Mouse (Mus musculus): ENCODE measurements around the gene Mrpl58. TPM values are rescaled to one million over a fixed set of nuclear protein-coding genes. Genes with fewer than 3 reads are reported as not detected.
A peak's percentile ranks its signal among the peaks of the same experiment; 100 is the strongest.
"Not testable (repeated sequence)": the region's sequence is repeated elsewhere in the genome, so short reads cannot be mapped to it uniquely, and the experiment has no call there.

Gene Mrpl58
- polyA plus RNA-seq, 1 experiment from 2014 or later = 194 TPM

DNA sequence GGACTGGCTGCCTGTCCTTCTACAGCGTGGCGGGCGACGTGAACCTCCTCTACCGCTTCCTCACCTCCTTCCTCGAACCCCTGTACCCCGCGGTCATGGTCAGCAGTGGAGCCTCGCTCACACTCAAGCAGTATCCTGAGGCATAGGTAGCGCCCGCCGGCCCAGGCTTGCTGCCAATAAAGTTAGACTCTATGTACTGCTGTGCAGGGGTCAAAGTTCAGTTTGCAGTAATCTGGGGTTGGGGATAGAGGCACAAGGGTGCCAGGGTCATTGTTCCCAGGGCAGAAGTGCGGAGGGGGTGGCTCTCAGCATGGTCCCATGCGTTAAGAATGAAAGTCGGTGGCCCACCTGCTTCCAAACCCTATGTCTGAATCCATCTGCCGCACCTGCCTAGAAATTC lies 44.5 kb downstream of the Mrpl58 start:
- Histone ChIP-seq H3K27me3 (replicated peaks; ENCODE audit: control insufficient read depth, insufficient read depth, low read length) (no peaks in the 10 kb centered on the region), H3K4me3 (ENCODE audit: low read length) (peak overlapping the region; percentile 21), H3K27ac (ENCODE audit: low read length) (peak overlapping the region; percentile 92), H3K4me1 (ENCODE audit: control insufficient read depth, insufficient read depth, low read length) (peaks cover 42% of the 10 kb centered on the region), H3K36me3 (ENCODE audit: control insufficient read depth, insufficient read depth, low read length) (no peaks in the 10 kb centered on the region), H3K9me3 (ENCODE audit: control insufficient read depth, low read length) (no peaks in the 10 kb centered on the region), H3K4me2 (ENCODE audit: low read depth, low read length) (peak overlapping the region; percentile 32), H3K9ac (ENCODE audit: low read depth, low read length) (peak overlapping the region; percentile 50)
- peak; percentile 65 for ATAC-seq
- 73% methylated on average over 16 of the region's 16 CpGs for WGBS

DNA sequence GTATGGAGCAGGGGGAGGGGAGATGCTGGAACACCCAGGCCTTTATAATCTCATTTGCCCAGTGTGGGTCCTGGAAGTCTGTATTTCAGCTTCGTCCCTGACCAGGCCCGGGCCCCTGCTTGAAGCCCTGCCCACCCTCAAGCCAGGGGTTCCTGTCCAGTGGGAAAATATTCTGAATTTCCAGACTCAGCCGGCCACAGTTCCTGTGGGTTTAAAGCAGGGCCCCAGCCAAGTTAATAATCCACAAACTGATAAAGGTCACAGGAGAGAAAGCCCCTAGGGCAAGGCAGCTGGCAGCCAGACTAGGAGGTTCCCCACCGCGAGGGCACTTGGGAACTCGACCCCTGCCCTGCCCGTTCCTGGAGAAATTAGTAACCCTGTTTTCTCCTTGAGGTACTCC lies 45.4 kb downstream of the Mrpl58 start:
- WGBS = 38% methylated on average over 7 of the region's 7 CpGs
- H3K36me3 ChIP-seq (ENCODE audit: control insufficient read depth, insufficient read depth, low read length) = no peaks in the 10 kb centered on the region
- peak overlapping the region; percentile 35; the same call in 1 of the 2 replicates for H3K9ac ChIP-seq (ENCODE audit: low read depth, low read length)
- H3K4me1 ChIP-seq (ENCODE audit: control insufficient read depth, insufficient read depth, low read length) = peaks cover 42% of the 10 kb centered on the region
- H3K9me3 ChIP-seq (ENCODE audit: control insufficient read depth, low read length) = no peaks in the 10 kb centered on the region
- no peak overlapping the region for H3K4me3 ChIP-seq (ENCODE audit: low read length)
- H3K27ac ChIP-seq (ENCODE audit: low read length) = peak overlapping the region; percentile 92
- H3K4me2 ChIP-seq (ENCODE audit: low read depth, low read length) = peak overlapping the region; percentile 39
- ATAC-seq = peak; percentile 61
- no peaks in the 10 kb centered on the region for H3K27me3 ChIP-seq (replicated peaks; ENCODE audit: control insufficient read depth, insufficient read depth, low read length)

DNA sequence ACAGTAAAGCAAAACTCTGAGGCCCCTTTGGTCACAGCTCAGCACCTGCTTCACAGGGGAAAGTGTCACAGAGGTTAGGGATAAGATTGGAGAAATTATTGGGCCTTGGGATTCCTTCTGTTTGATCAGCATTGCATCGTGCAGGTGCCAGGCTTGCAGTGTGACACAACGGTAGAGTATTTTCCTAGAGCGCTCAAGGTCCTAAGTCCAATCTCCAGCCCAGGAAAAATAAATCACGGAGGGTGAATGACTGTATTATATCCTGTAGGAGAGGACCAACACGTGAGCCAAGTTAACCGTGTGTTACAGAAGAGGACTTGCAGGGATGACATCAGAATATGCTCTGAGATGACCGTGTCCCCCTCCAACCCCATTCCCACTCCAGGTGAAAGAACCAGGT lies 46.6 kb downstream of the Mrpl58 start:
- WGBS = 49% methylated on average over 7 of the region's 7 CpGs
- Histone ChIP-seq H3K4me1 (ENCODE audit: control insufficient read depth, insufficient read depth, low read length) (peaks cover 42% of the 10 kb centered on the region), H3K9ac (ENCODE audit: low read depth, low read length) (peak overlapping the region; percentile 19; the same call in 1 of the 2 replicates), H3K36me3 (ENCODE audit: control insufficient read depth, insufficient read depth, low read length) (no peaks in the 10 kb centered on the region), H3K27ac (ENCODE audit: low read length) (peak overlapping the region; percentile 92), H3K27me3 (replicated peaks; ENCODE audit: control insufficient read depth, insufficient read depth, low read length) (no peaks in the 10 kb centered on the region), H3K4me2 (ENCODE audit: low read depth, low read length) (peak overlapping the region; percentile 39), H3K4me3 (ENCODE audit: low read length) (no peak overlapping the region), H3K9me3 (ENCODE audit: control insufficient read depth, low read length) (no peaks in the 10 kb centered on the region)
- peak; percentile 75 for ATAC-seq

DNA sequence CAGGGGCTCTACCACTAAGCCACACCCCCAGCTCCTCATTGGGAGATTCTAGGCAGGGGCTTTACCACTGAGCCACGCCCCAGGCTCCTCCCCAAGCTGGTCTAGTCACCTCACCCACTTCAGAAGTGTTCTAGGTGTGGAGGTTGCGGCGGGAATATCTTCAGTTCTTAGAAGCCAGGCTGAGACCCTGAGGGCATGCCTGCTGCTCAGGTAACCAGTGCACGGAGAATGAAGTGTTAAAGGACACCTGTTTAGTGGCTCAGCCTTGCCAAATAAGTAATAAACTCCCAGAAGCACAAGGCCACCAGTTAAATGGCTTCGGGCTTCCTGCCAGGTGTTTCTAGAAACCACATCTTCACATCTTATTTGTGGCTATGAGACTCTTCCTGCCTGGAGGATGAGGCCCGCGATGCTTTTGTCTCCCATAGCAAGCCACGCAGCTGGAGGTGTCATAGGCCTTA lies 48.3 kb downstream of the Mrpl58 start:
- Histone ChIP-seq H3K36me3 (ENCODE audit: control insufficient read depth, insufficient read depth, low read length) (no peaks in the 10 kb centered on the region), H3K9me3 (ENCODE audit: control insufficient read depth, low read length) (no peaks in the 10 kb centered on the region), H3K4me1 (ENCODE audit: control insufficient read depth, insufficient read depth, low read length) (peaks cover 39% of the 10 kb centered on the region), H3K27ac (ENCODE audit: low read length) (no peak overlapping the region), H3K4me2 (ENCODE audit: low read depth, low read length) (no peak overlapping the region), H3K4me3 (ENCODE audit: low read length) (no peak overlapping the region), H3K9ac (ENCODE audit: low read depth, low read length) (no peak overlapping the region), H3K27me3 (replicated peaks; ENCODE audit: control insufficient read depth, insufficient read depth, low read length) (no peaks in the 10 kb centered on the region)
- ATAC-seq = no peak
- WGBS = 79% methylated on average over 8 of the region's 8 CpGs

DNA sequence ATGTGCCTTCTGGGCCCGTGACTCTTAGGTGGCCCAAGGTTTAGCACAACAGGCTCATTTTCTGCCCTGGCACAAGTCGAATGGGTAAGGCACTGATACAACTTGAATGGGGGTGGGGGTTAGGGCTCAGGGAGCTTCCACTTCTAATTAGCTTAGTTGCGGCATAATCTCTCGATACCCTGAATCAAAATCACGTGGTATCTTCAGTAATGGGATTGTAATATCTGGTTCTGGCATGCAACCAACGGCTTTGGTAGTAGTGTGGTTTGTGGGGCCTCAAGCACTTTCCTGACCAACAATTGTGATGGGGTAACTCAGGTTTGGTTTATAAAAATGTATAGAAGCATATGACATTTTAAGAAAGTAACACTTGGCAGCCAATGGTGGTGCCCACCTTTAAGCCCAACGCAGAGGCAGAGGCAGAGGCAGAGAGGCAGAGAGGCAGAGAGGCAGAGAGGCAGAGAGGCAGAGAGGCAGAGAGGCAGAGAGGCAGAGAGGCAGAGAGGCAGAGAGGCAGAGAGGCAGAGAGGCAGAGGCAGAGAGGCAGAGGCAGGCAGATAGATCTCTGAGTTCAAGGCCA lies 48.8 kb downstream of the Mrpl58 start:
- WGBS = 83% methylated on average over 7 of the region's 7 CpGs

DNA sequence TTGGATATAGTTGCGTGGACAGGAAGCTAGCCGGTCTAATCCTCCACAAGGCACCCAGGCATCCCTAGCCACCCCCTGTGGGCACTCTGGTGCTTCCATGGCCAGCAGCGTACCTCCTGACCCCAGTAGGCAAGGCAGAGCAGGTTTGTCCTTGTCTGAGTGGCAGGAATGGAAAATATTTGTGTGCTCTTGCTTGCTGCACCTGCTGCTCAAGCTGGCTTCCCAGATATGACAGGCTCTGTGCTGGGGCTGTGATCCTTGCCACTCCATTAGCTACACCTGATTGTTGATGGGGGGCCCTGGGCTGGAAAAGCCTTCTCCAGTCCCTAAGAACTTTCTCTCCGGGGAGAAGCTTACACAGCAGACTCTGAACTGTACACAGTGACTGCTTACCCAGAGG lies 49.8 kb downstream of the Mrpl58 start:
- WGBS = 63% methylated on average over 4 of the region's 4 CpGs
- no peak overlapping the region for H3K4me2 ChIP-seq (ENCODE audit: low read depth, low read length)
- no peaks in the 10 kb centered on the region for H3K27me3 ChIP-seq (replicated peaks; ENCODE audit: control insufficient read depth, insufficient read depth, low read length)
- no peak overlapping the region; the same call in 1 of the 2 replicates for H3K27ac ChIP-seq (ENCODE audit: low read length)
- H3K4me3 ChIP-seq (ENCODE audit: low read length) = no peak overlapping the region
- H3K9me3 ChIP-seq (ENCODE audit: control insufficient read depth, low read length) = no peaks in the 10 kb centered on the region
- no peaks in the 10 kb centered on the region for H3K36me3 ChIP-seq (ENCODE audit: control insufficient read depth, insufficient read depth, low read length)
- ATAC-seq = no peak
- H3K9ac ChIP-seq (ENCODE audit: low read depth, low read length) = no peak overlapping the region
- H3K4me1 ChIP-seq (ENCODE audit: control insufficient read depth, insufficient read depth, low read length) = peaks cover 34% of the 10 kb centered on the region

More for the DNA sequence above, 48.8 kb downstream of the Mrpl58 start:
- H3K4me2 ChIP-seq (ENCODE audit: low read depth, low read length) = no peak overlapping the region
- no peaks in the 10 kb centered on the region for H3K9me3 ChIP-seq (ENCODE audit: control insufficient read depth, low read length)
- H3K9ac ChIP-seq (ENCODE audit: low read depth, low read length) = no peak overlapping the region
- no peak for ATAC-seq
- H3K27ac ChIP-seq (ENCODE audit: low read length) = no peak overlapping the region
- peaks cover 40% of the 10 kb centered on the region for H3K4me1 ChIP-seq (ENCODE audit: control insufficient read depth, insufficient read depth, low read length)
- no peaks in the 10 kb centered on the region for H3K27me3 ChIP-seq (replicated peaks; ENCODE audit: control insufficient read depth, insufficient read depth, low read length)
- H3K4me3 ChIP-seq (ENCODE audit: low read length) = no peak overlapping the region
- no peaks in the 10 kb centered on the region for H3K36me3 ChIP-seq (ENCODE audit: control insufficient read depth, insufficient read depth, low read length)

DNA sequence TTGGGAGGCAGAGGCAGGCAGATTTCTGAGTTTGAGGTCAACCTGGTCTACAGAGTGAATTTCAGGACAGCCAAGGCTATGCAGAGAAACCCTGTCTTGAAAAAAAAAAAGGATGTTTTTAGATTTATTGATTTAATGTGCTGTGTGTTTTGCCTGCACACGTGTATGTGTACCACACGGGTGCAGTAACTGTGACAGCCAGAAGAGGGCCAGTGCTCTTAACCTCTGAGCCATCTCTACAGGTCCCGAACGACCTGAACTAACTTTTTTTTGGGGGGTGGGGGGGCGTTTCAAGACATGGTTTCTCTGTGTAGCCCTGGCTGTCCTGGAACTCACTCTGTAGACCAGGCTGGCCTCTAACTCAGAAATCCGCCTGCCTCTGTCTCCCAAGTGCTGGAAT lies 51.3 kb downstream of the Mrpl58 start:
- H3K4me3 ChIP-seq (ENCODE audit: low read length); H3K36me3 ChIP-seq (ENCODE audit: control insufficient read depth, insufficient read depth, low read length); H3K27me3 ChIP-seq (replicated peaks; ENCODE audit: control insufficient read depth, insufficient read depth, low read length); H3K27ac ChIP-seq (ENCODE audit: low read length); ATAC-seq; H3K4me2 ChIP-seq (ENCODE audit: low read depth, low read length); H3K9me3 ChIP-seq (ENCODE audit: control insufficient read depth, low read length); H3K9ac ChIP-seq (ENCODE audit: low read depth, low read length): not testable (repeated sequence)
- WGBS = 86% methylated on average over 6 of the region's 6 CpGs
- peaks cover 20% of the 10 kb centered on the region for H3K4me1 ChIP-seq (ENCODE audit: control insufficient read depth, insufficient read depth, low read length)

DNA sequence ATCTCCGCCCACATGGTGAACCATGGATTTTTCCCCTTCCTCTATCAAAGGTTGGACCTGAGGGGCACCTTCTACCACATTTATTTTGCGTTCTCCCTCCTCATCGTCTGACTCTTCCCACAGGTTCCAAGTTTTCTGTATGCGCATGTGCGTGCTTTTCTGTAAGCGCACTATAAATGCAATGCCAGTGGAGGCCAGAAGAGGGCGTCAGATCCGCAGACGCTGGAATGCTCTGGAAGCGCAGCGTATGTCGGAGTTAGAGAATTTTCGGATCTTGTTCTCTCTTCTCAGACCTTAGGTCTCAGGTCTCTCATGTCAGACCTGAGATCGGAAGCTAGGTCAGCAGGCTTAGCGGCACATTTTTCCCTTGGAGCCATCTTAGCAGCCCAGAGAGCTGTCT lies 52.1 kb downstream of the Mrpl58 start:
- WGBS = 86% methylated on average over 15 of the region's 15 CpGs
- Histone ChIP-seq H3K27me3 (replicated peaks; ENCODE audit: control insufficient read depth, insufficient read depth, low read length) (no peaks in the 10 kb centered on the region), H3K4me1 (ENCODE audit: control insufficient read depth, insufficient read depth, low read length) (peaks cover 15% of the 10 kb centered on the region), H3K4me2 (ENCODE audit: low read depth, low read length) (no peak overlapping the region), H3K9me3 (ENCODE audit: control insufficient read depth, low read length) (no peaks in the 10 kb centered on the region), H3K9ac (ENCODE audit: low read depth, low read length) (no peak overlapping the region), H3K36me3 (ENCODE audit: control insufficient read depth, insufficient read depth, low read length) (no peaks in the 10 kb centered on the region), H3K27ac (ENCODE audit: low read length) (no peak overlapping the region), H3K4me3 (ENCODE audit: low read length) (no peak overlapping the region)
- no peak for ATAC-seq

DNA sequence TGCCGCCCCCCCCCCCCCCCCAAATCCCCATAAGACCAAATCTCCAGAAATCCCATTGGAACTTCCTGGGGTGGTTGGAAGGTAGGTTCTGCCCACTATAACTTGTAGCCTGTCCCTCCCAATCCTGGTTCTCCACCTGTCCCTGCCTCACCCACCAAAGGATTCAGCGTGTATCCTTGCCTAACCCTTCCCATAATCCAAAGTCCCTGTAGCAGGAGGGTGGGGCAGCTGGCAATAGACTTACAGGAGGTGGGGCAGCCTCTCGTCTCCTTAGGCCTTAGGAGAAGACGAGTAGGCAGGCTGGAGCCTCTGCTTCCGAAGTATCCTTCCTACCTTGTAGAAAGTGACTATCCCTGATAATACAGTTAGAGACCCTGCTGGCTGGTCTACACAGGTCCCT lies 52.6 kb downstream of the Mrpl58 start:
- Histone ChIP-seq H3K4me1 (ENCODE audit: control insufficient read depth, insufficient read depth, low read length) (peaks cover 13% of the 10 kb centered on the region), H3K36me3 (ENCODE audit: control insufficient read depth, insufficient read depth, low read length) (no peaks in the 10 kb centered on the region), H3K27ac (ENCODE audit: low read length) (peak overlapping the region; percentile 6), H3K4me2 (ENCODE audit: low read depth, low read length) (no peak overlapping the region), H3K9ac (ENCODE audit: low read depth, low read length) (no peak overlapping the region), H3K27me3 (replicated peaks; ENCODE audit: control insufficient read depth, insufficient read depth, low read length) (no peaks in the 10 kb centered on the region), H3K9me3 (ENCODE audit: control insufficient read depth, low read length) (no peaks in the 10 kb centered on the region), H3K4me3 (ENCODE audit: low read length) (no peak overlapping the region)
- 78% methylated on average over 5 of the region's 5 CpGs for WGBS
- ATAC-seq = peak; percentile 86

DNA sequence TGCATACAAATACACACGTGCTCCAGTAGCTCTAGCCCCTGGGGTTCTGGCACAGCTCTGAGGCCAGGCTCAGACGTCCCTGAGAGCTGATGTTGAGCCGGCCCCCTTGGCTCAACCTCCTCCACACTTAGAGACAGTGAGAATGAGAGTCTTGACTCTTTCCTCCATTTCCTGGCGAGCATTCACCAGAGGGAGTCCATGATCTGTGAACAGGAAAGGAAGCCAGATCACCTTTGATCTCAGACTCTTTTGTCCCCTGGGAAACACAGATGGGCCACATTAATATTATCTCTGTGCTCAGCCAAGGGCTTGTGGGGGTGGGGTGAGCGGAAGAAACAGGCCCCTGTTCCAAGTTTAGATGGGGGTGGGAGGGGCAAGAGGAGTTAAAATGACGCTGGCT lies 53.9 kb downstream of the Mrpl58 start:
- H3K36me3 ChIP-seq (ENCODE audit: control insufficient read depth, insufficient read depth, low read length) = no peaks in the 10 kb centered on the region
- no peaks in the 10 kb centered on the region for H3K9me3 ChIP-seq (ENCODE audit: control insufficient read depth, low read length)
- WGBS = 34% methylated on average over 6 of the region's 6 CpGs
- no peak overlapping the region for H3K9ac ChIP-seq (ENCODE audit: low read depth, low read length)
- no peak for ATAC-seq
- no peak overlapping the region for H3K4me2 ChIP-seq (ENCODE audit: low read depth, low read length)
- no peak overlapping the region for H3K27ac ChIP-seq (ENCODE audit: low read length)
- H3K4me3 ChIP-seq (ENCODE audit: low read length) = no peak overlapping the region
- H3K4me1 ChIP-seq (ENCODE audit: control insufficient read depth, insufficient read depth, low read length) = peaks cover 14% of the 10 kb centered on the region
- no peaks in the 10 kb centered on the region for H3K27me3 ChIP-seq (replicated peaks; ENCODE audit: control insufficient read depth, insufficient read depth, low read length)

Data from intestine, embryonic 16.5 days (tissue).